Mouse (Mus musculus): ENCODE data around the gene Ptpn5. TPM values are rescaled to one million over a fixed set of nuclear protein-coding genes. Genes with fewer than 3 reads are reported as not detected.

The Ptpn5 gene
- polyA plus RNA-seq, 1 experiment from 2014 or later = 46.4 TPM

- no peak overlapping the region for H3K4me2 ChIP-seq (replicated peaks)
- no peaks in the 10 kb centered on the region for H3K9me3 ChIP-seq
- no peaks in the 10 kb centered on the region for H3K36me3 ChIP-seq
- H3K4me3 ChIP-seq = no peak overlapping the region
- no peak overlapping the region for H3K9ac ChIP-seq (replicated peaks)
- no peak for ATAC-seq (ENCODE audit: low FRiP score, low read depth)
- WGBS = 64% methylated on average over 3 of the region's 3 CpGs
- H3K4me1 ChIP-seq = peaks cover 4% of the 10 kb centered on the region; the same call in 1 of the 2 replicates
- no peak overlapping the region for H3K27ac ChIP-seq (replicated peaks)
- no peaks in the 10 kb centered on the region for H3K27me3 ChIP-seq
These were observed 56.8 kb downstream of the Ptpn5 start for GRCm38 (mm10) chr7:47076729-47077128.

GRCm38 (mm10) chr7:47076193-47076592, 57.3 kb downstream of the Ptpn5 start:
- no peaks in the 10 kb centered on the region for H3K36me3 ChIP-seq
- peaks cover 4% of the 10 kb centered on the region; the same call in 1 of the 2 replicates for H3K4me1 ChIP-seq
- no peak overlapping the region for H3K9ac ChIP-seq (replicated peaks)
- H3K9me3 ChIP-seq = no peaks in the 10 kb centered on the region
- H3K27me3 ChIP-seq = no peaks in the 10 kb centered on the region
- 77% methylated on average over 6 of the region's 6 CpGs for WGBS
- H3K4me2 ChIP-seq (replicated peaks) = no peak overlapping the region
- no peak overlapping the region for H3K27ac ChIP-seq (replicated peaks)
- ATAC-seq (ENCODE audit: low FRiP score, low read depth) = no peak
- H3K4me3 ChIP-seq = no peak overlapping the region

- Histone ChIP-seq H3K4me3 (no peak overlapping the region), H3K27me3 (no peaks in the 10 kb centered on the region), H3K27ac (replicated peaks) (no peak overlapping the region), H3K4me2 (replicated peaks) (no peak overlapping the region), H3K9me3 (no peaks in the 10 kb centered on the region), H3K4me1 (peaks cover 4% of the 10 kb centered on the region; the same call in 1 of the 2 replicates), H3K9ac (replicated peaks) (no peak overlapping the region), H3K36me3 (no peaks in the 10 kb centered on the region)
- WGBS = 52% methylated on average over 18 of the region's 18 CpGs
- no peak for ATAC-seq (ENCODE audit: low FRiP score, low read depth)
These were observed 59.7 kb downstream of the Ptpn5 start for GRCm38 (mm10) chr7:47073536-47074521.

GRCm38 (mm10) chr7:47072551-47072950, 60.9 kb downstream of the Ptpn5 start:
- no peaks in the 10 kb centered on the region for H3K36me3 ChIP-seq
- H3K4me1 ChIP-seq = peaks cover 4% of the 10 kb centered on the region; the same call in 1 of the 2 replicates
- H3K27ac ChIP-seq (replicated peaks) = no peak overlapping the region
- no peak for ATAC-seq (ENCODE audit: low FRiP score, low read depth)
- H3K27me3 ChIP-seq = no peaks in the 10 kb centered on the region
- H3K9ac ChIP-seq (replicated peaks) = no peak overlapping the region
- H3K4me2 ChIP-seq (replicated peaks) = no peak overlapping the region
- H3K4me3 ChIP-seq = no peak overlapping the region
- 68% methylated on average over 5 of the region's 5 CpGs for WGBS
- H3K9me3 ChIP-seq = no peaks in the 10 kb centered on the region

- no peak for ATAC-seq (ENCODE audit: low FRiP score, low read depth)
- H3K4me2 ChIP-seq (replicated peaks) = no peak overlapping the region
- no peak overlapping the region for H3K27ac ChIP-seq (replicated peaks)
- no peaks in the 10 kb centered on the region for H3K4me1 ChIP-seq
- WGBS = 79% methylated on average over 5 of the region's 5 CpGs
- H3K9ac ChIP-seq (replicated peaks) = no peak overlapping the region
- no peaks in the 10 kb centered on the region for H3K27me3 ChIP-seq
- H3K9me3 ChIP-seq = no peaks in the 10 kb centered on the region
- H3K4me3 ChIP-seq = no peak overlapping the region
- no peaks in the 10 kb centered on the region for H3K36me3 ChIP-seq
These were observed 65.6 kb downstream of the Ptpn5 start for GRCm38 (mm10) chr7:47067879-47068278.

- no peaks in the 10 kb centered on the region for H3K36me3 ChIP-seq
- no peak for ATAC-seq (ENCODE audit: low FRiP score, low read depth)
- no peak overlapping the region for H3K4me2 ChIP-seq (replicated peaks)
- no peaks in the 10 kb centered on the region for H3K4me1 ChIP-seq
- no peak overlapping the region for H3K4me3 ChIP-seq
- H3K9me3 ChIP-seq = no peaks in the 10 kb centered on the region
- no peak overlapping the region for H3K27ac ChIP-seq (replicated peaks)
- no peak overlapping the region for H3K9ac ChIP-seq (replicated peaks)
- no peaks in the 10 kb centered on the region for H3K27me3 ChIP-seq
- 81% methylated on average over 3 of the region's 3 CpGs for WGBS
These were observed 66.5 kb downstream of the Ptpn5 start for GRCm38 (mm10) chr7:47066942-47067341.

- Histone ChIP-seq H3K4me1 (no peaks in the 10 kb centered on the region), H3K9me3 (no peaks in the 10 kb centered on the region), H3K36me3 (no peaks in the 10 kb centered on the region), H3K9ac (replicated peaks) (no peak overlapping the region), H3K27ac (replicated peaks) (no peak overlapping the region), H3K4me2 (replicated peaks) (no peak overlapping the region), H3K4me3 (no peak overlapping the region), H3K27me3 (no peaks in the 10 kb centered on the region)
- whole genome bisulfite sequencing = 94% methylated on average over 5 of the region's 5 CpGs
- no peak for ATAC-seq (ENCODE audit: low FRiP score, low read depth)
These were observed 71.9 kb downstream of the Ptpn5 start for GRCm38 (mm10) chr7:47061560-47061959.

- H3K9ac ChIP-seq (replicated peaks) = no peak overlapping the region
- H3K27ac ChIP-seq (replicated peaks) = no peak overlapping the region
- H3K4me2 ChIP-seq (replicated peaks) = no peak overlapping the region
- 75% methylated on average over 7 of the region's 7 CpGs for WGBS
- no peaks in the 10 kb centered on the region for H3K36me3 ChIP-seq
- ATAC-seq (ENCODE audit: low FRiP score, low read depth) = no peak
- H3K4me3 ChIP-seq = no peak overlapping the region
- H3K27me3 ChIP-seq = no peaks in the 10 kb centered on the region
- no peaks in the 10 kb centered on the region for H3K4me1 ChIP-seq
- no peaks in the 10 kb centered on the region for H3K9me3 ChIP-seq
These were observed 74.1 kb downstream of the Ptpn5 start for GRCm38 (mm10) chr7:47059339-47059738.

- Histone ChIP-seq H3K27me3 (no peaks in the 10 kb centered on the region), H3K4me1 (peaks cover 14% of the 10 kb centered on the region), H3K27ac (replicated peaks) (no peak overlapping the region), H3K9me3 (no peaks in the 10 kb centered on the region), H3K36me3 (peaks cover 7% of the 10 kb centered on the region; the same call in 1 of the 2 replicates), H3K9ac (replicated peaks) (no peak overlapping the region), H3K4me3 (no peak overlapping the region), H3K4me2 (replicated peaks) (no peak overlapping the region)
- WGBS = 85% methylated on average over 4 of the region's 4 CpGs
- no peak for ATAC-seq (ENCODE audit: low FRiP score, low read depth)
These were observed 77.2 kb downstream of the Ptpn5 start for GRCm38 (mm10) chr7:47056273-47056672.

- H3K27me3 ChIP-seq = no peaks in the 10 kb centered on the region
- H3K36me3 ChIP-seq = peaks cover 7% of the 10 kb centered on the region; the same call in 1 of the 2 replicates
- ATAC-seq (ENCODE audit: low FRiP score, low read depth) = no peak
- H3K4me2 ChIP-seq (replicated peaks) = no peak overlapping the region
- no peak overlapping the region for H3K27ac ChIP-seq (replicated peaks)
- no peak overlapping the region for H3K9ac ChIP-seq (replicated peaks)
- H3K4me3 ChIP-seq = no peak overlapping the region
- H3K9me3 ChIP-seq = no peaks in the 10 kb centered on the region
- WGBS = 86% methylated on average over 9 of the region's 9 CpGs
- H3K4me1 ChIP-seq = peaks cover 18% of the 10 kb centered on the region
These were observed 77.7 kb downstream of the Ptpn5 start for GRCm38 (mm10) chr7:47055744-47056143.

GRCm38 (mm10) chr7:47054666-47055065, 78.8 kb downstream of the Ptpn5 start:
- ATAC-seq (ENCODE audit: low FRiP score, low read depth) = no peak
- H3K4me1 ChIP-seq = peaks cover 18% of the 10 kb centered on the region
- no peak overlapping the region for H3K27ac ChIP-seq (replicated peaks)
- H3K9me3 ChIP-seq = no peaks in the 10 kb centered on the region
- H3K36me3 ChIP-seq = peaks cover 7% of the 10 kb centered on the region; the same call in 1 of the 2 replicates
- no peaks in the 10 kb centered on the region for H3K27me3 ChIP-seq
- no peak overlapping the region for H3K9ac ChIP-seq (replicated peaks)
- 91% methylated on average over 2 of the region's 2 CpGs for WGBS
- no peak overlapping the region for H3K4me3 ChIP-seq
- H3K4me2 ChIP-seq (replicated peaks) = no peak overlapping the region

- Histone ChIP-seq H3K27ac (replicated peaks) (no peak overlapping the region), H3K4me2 (replicated peaks) (no peak overlapping the region), H3K9ac (replicated peaks) (no peak overlapping the region), H3K36me3 (peaks cover 7% of the 10 kb centered on the region; the same call in 1 of the 2 replicates), H3K4me3 (no peak overlapping the region), H3K27me3 (peaks cover 8% of the 10 kb centered on the region; the same call in 1 of the 2 replicates), H3K4me1 (peaks cover 18% of the 10 kb centered on the region), H3K9me3 (no peaks in the 10 kb centered on the region)
- 94% methylated on average over 15 of the region's 15 CpGs for WGBS
- ATAC-seq (ENCODE audit: low FRiP score, low read depth) = no peak
These were observed 80.2 kb downstream of the Ptpn5 start for GRCm38 (mm10) chr7:47053287-47053686.
